Mouse (Mus musculus) brain, embryonic 18.5 days (tissue): Measurements from ENCODE around the gene Mpp2.

Experiments
- DNase-seq: peaks from one replicate; pipeline ENCODE4 v3.0.0-alpha.2; 2012; ENCODE audit warnings: low read depth, low spot score

The Mpp2 gene

GRCm38 (mm10) chr11:102072729-102073128 is 15.6 kb downstream of the Mpp2 start:
- DNase-seq, result no peak

GRCm38 (mm10) chr11:102070426-102070825 is 17.9 kb downstream of the Mpp2 start:
- no peak for DNase-seq

- no peak for DNase-seq
Measured at GRCm38 (mm10) chr11:102069633-102070032, 18.7 kb downstream of the Mpp2 start.

GRCm38 (mm10) chr11:102068969-102069368 is 19.3 kb downstream of the Mpp2 start:
- no peak for DNase-seq

GRCm38 (mm10) chr11:102063076-102063475 is 25.2 kb downstream of the Mpp2 start:
- DNase-seq, result no peak

- DNase-seq, result no peak
Measured at GRCm38 (mm10) chr11:102061941-102062473, 26.3 kb downstream of the Mpp2 start.

- no peak for DNase-seq
Measured at GRCm38 (mm10) chr11:102061236-102061940, 26.9 kb downstream of the Mpp2 start.

GRCm38 (mm10) chr11:102053847-102054246 is 34.5 kb downstream of the Mpp2 start:
- DNase-seq, result no peak

- no peak for DNase-seq
Measured at GRCm38 (mm10) chr11:102053183-102053582, 35.1 kb downstream of the Mpp2 start.

- DNase-seq, result no peak
Measured at GRCm38 (mm10) chr11:102052697-102053096, 35.6 kb downstream of the Mpp2 start.

GRCm38 (mm10) chr11:102051954-102052353 is 36.4 kb downstream of the Mpp2 start:
- no peak for DNase-seq

GRCm38 (mm10) chr11:102051541-102051940 is 36.8 kb downstream of the Mpp2 start:
- DNase-seq, result no peak

GRCm38 (mm10) chr11:102049875-102050482 is 38.3 kb downstream of the Mpp2 start:
- no peak for DNase-seq

GRCm38 (mm10) chr11:102046607-102047006 is 41.7 kb downstream of the Mpp2 start:
- DNase-seq, result no peak

- no peak for DNase-seq
Measured at GRCm38 (mm10) chr11:102044691-102045212, 43.6 kb downstream of the Mpp2 start.

GRCm38 (mm10) chr11:102043381-102043780 is 44.9 kb downstream of the Mpp2 start:
- no peak for DNase-seq

- no peak for DNase-seq
Measured at GRCm38 (mm10) chr11:102042971-102043370, 45.3 kb downstream of the Mpp2 start.

- DNase-seq, result no peak
Measured at GRCm38 (mm10) chr11:102041350-102041949, 46.9 kb downstream of the Mpp2 start, which contains the start of gene Cd300lg. Gene Cd300lg, plus strand, starts transcription at chr11:102041509.

- no peak for DNase-seq
Measured at GRCm38 (mm10) chr11:102040646-102041045, 47.7 kb downstream of the Mpp2 start.

- no peak for DNase-seq
Measured at GRCm38 (mm10) chr11:102040138-102040524, 48.2 kb downstream of the Mpp2 start.

GRCm38 (mm10) chr11:102039487-102040137 is 48.7 kb downstream of the Mpp2 start:
- no peak for DNase-seq

GRCm38 (mm10) chr11:102037789-102038188 is 50.5 kb downstream of the Mpp2 start:
- DNase-seq, result no peak
